Mouse (Mus musculus) erythroblast, embryonic 14.5 days (primary cell): ENCODE results near the gene Alkbh8.

Experiments
- GATA1 ChIP-seq: IDR thresholded peaks from 2 replicates; pipeline ENCODE4 v1.6.1; 2012; ENCODE audit warnings: low read length, inconsistent platforms, mixed read lengths
- TAL1 ChIP-seq: IDR thresholded peaks from 3 replicates; pipeline ENCODE4 v1.6.1; 2012; ENCODE audit warnings: low read length, inconsistent platforms, mixed read lengths

DNA sequence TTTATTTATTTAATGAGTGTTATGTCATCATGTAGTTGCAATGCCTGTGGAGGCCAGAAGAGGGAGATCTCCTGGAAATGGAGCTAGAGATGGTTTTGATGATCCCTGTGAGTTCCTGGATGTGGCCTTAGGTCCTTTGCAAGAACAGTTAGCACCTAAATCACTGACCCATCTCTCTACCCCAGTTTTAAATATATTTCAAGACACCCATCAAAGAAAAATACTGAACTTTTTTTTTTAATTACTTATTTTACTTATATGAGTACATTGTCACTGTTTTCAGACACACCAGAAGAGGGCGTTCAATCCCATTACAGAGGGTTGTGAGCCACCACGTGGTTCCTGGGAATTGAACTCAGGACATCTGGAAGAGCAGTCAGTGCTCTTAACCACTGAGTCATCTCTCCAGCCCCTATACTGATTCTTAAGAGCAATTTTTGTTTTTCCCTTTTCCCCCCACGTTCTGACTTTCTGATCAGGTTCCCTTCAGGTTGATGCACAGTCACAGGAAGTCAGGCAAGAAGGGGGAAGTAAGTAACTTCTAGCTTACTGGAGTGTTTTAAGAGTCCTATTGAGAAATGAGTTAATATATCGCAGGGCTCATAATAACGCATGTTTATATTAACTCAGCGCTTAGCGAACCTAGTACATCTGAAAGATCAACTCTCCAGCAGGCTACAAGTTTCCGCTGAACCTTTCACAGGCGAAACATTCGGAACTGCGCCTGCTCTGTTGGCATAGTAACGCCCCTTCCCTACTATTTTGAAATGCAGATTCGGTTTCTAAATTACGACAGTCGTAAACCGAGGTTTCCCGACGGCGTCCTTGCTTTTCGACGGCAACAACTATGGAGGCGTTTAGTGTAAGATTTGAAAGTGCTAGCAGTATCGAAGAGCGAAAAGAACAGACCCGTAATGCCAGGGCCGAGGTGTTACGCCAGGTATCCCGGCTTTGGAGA lies 68.6 kb downstream of the Alkbh8 start, which contains the start of gene Cwf19l2:
- TF ChIP-seq GATA1 (no peak), TAL1 (no peak)
